ENCODE assay signal across 10 mouse cellular contexts in the genomic region with DNA sequence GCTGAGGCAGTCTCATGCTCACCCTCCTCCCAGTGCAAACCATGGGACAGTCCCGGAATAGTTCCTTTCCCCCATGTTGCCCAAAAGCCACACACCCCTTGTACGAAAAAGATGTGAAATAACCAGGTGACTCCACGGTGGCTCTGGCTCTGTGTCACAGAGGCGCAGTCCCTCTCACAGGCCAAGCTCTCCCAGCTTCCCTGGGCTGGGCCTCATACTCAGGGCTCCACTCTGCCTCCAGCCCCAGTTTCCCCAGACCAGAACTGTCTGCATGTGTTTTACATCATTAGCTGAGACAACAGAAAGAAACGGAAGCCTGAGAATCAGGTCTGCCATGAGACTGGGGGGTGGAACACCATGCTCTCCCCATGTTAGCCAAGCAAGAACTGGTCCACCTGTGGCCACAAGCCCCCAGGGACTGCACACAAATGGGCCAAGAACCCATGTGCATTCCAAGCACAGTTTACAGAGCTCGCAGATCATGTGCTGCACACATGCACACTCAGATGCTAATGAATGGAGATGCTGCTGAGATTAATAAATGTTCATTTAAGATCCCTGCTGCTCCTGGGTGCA.
DNase-seq lines count a peak whose midpoint lies in the region; ATAC-seq and TF ChIP-seq lines count a peak whose summit lies in the region.
"Had no signal": no experiment of that assay in that cellular context is flagged by ENCODE, and none has a peak within 500 bp of the region (broad histone marks: within the 10 kb centered on the region; RNA-seq: fewer than 3 reads in every experiment).

No protein-coding gene starts in this region.

- H3K27me3 ChIP-seq in forebrain, embryonic 15.5 days, result no peaks in the 10 kb centered on the region
- H3K27me3 ChIP-seq in limb, embryonic 14.5 days (ENCODE audit: control insufficient read depth, insufficient read depth, low read length), result no peaks in the 10 kb centered on the region
- H3K27me3 ChIP-seq: liver, embryonic 15.5 days had no signal

- no peak overlapping the region for H3K4me2 ChIP-seq in forebrain, embryonic 15.5 days (replicated peaks)
- H3K4me2 ChIP-seq in limb, embryonic 14.5 days (replicated peaks; ENCODE audit: low read depth, low read length, severe bottlenecking), result no peak overlapping the region
- H3K4me2 ChIP-seq: liver, embryonic 15.5 days had no signal

- no peaks in the 10 kb centered on the region for H3K36me3 ChIP-seq in forebrain, embryonic 15.5 days
- H3K36me3 ChIP-seq in limb, embryonic 14.5 days (ENCODE audit: control insufficient read depth, insufficient read depth, low read length), result peaks cover 25% of the 10 kb centered on the region

- 65% methylated on average over 6 of the region's 6 CpGs for WGBS in forebrain, embryonic 15.5 days
- WGBS in limb, embryonic 14.5 days, result 47% methylated on average over 6 of the region's 6 CpGs

- no peak overlapping the region for H3K4me3 ChIP-seq in left cerebral cortex, adult 2 months
- no peak overlapping the region for H3K4me3 ChIP-seq in forebrain, embryonic 15.5 days
- H3K4me3 ChIP-seq in limb, embryonic 14.5 days (replicated peaks; ENCODE audit: low read length), result no peak overlapping the region
- H3K4me3 ChIP-seq: liver, embryonic 15.5 days had no signal

- intact Hi-C loops in left cerebral cortex, adult 2 months (cut with DNase I), result no loop called here

- H3K4me1 ChIP-seq in forebrain, embryonic 15.5 days, result peaks cover 40% of the 10 kb centered on the region
- H3K4me1 ChIP-seq in limb, embryonic 14.5 days (ENCODE audit: control insufficient read depth, insufficient read depth, low read length), result peaks cover 62% of the 10 kb centered on the region

- no peak for TF ChIP-seq POLR2A in limb, embryonic 14.5 days (IDR thresholded peaks at IDR 0.05; ENCODE audit: borderline replicate concordance, extremely low read depth, insufficient read depth, insufficient read length)

- H3K27ac ChIP-seq in left cerebral cortex, adult 2 months, result 0 out of 2 replicates have a peak overlapping the region, but pooled peaks have one; percentile 1
- H3K27ac ChIP-seq in forebrain, embryonic 15.5 days (replicated peaks), result peak overlapping the region; percentile 44
- H3K27ac ChIP-seq in limb, embryonic 14.5 days (replicated peaks; ENCODE audit: low read depth, low read length), result peak overlapping the region; percentile 39
- H3K27ac ChIP-seq: liver, embryonic 15.5 days had no signal

- TF ChIP-seq CTCF in left cerebral cortex, adult 2 months (IDR thresholded peaks at IDR 0.05), result no peak

- H3K9me3 ChIP-seq in forebrain, embryonic 15.5 days, result no peaks in the 10 kb centered on the region
- H3K9me3 ChIP-seq in limb, embryonic 14.5 days (ENCODE audit: control insufficient read depth, low read length), result no peaks in the 10 kb centered on the region
- H3K9me3 ChIP-seq: liver, embryonic 15.5 days had no signal

- no peak overlapping the region for H3K9ac ChIP-seq in forebrain, embryonic 15.5 days (replicated peaks)
- no peak overlapping the region for H3K9ac ChIP-seq in limb, embryonic 14.5 days (ENCODE audit: low read depth, low read length, severe bottlenecking)
- H3K9ac ChIP-seq: liver, embryonic 15.5 days had no signal

- DNase-seq in adrenal gland, postnatal 10 days, result peak; percentile 29
- DNase-seq in adrenal gland, adult 18-20 months (ENCODE audit: low spot score in 2 of 2), result no peak
- no peak for DNase-seq in left cerebral cortex, adult 2 months (ENCODE audit: extremely low spot score in 1 of 2, low spot score in 2 of 2)
- no peak for DNase-seq in left cerebral cortex, adult 8-10 months (ENCODE audit: low spot score in 2 of 2)
- DNase-seq in limb, embryonic 14.5 days (ENCODE audit: low spot score), result no peak
- no peak for DNase-seq in spleen, postnatal 10 days (ENCODE audit: low spot score in 2 of 2)
- no peak for DNase-seq in adipocyte (ENCODE audit: low spot score)
- DNase-seq: right cerebral cortex, postnatal 4 days had no signal

- no peak for ATAC-seq in forebrain, embryonic 15.5 days (replicated peaks)
- ATAC-seq in limb, embryonic 14.5 days (ENCODE audit: low FRiP score, low read depth), result peak; percentile 32; the same call in 1 of the 2 replicates
